Mouse (Mus musculus): ENCODE data around the gene Trak1. TPM values are rescaled to one million over a fixed set of nuclear protein-coding genes. Genes with fewer than 3 reads are reported as not detected.
A peak's percentile ranks its signal among the peaks of the same experiment; 100 is the strongest.

Trak1 gene
- total and polyA plus RNA-seq, 2 experiments, result 50.3 to 61.2 TPM

- Histone ChIP-seq H3K4me3 (ENCODE audit: insufficient read depth, low read depth, low read length) (no peak overlapping the region), H3K36me3 (ENCODE audit: control insufficient read depth, insufficient read depth, low read length) (no peaks in the 10 kb centered on the region), H3K27ac (replicated peaks; ENCODE audit: insufficient read depth, low read depth, low read length) (no peak overlapping the region), H3K79me2 (ENCODE audit: control insufficient read depth, insufficient read depth, low read length) (no peaks in the 10 kb centered on the region), H3K27me3 (ENCODE audit: control insufficient read depth, insufficient read depth, low read length) (0 out of 2 replicates have a peak, but pooled peaks cover under 1% of the 10 kb centered on the region), H3K4me1 (ENCODE audit: control insufficient read depth, insufficient read depth, low read length) (peaks cover 6% of the 10 kb centered on the region; the same call in 1 of the 2 replicates), H3K9ac (ENCODE audit: low read depth, low read length) (no peak overlapping the region)
- DNase-seq (ENCODE audit: extremely low read depth, low read depth, low spot score), result no peak
- TF ChIP-seq POLR2A (IDR thresholded peaks at IDR 0.05; ENCODE audit: extremely low read depth, insufficient read depth, low read length) (no peak), CTCF (IDR thresholded peaks at IDR 0.05; ENCODE audit: low read depth, low read length) (no peak)
- 77% methylated on average over 7 of the region's 7 CpGs for WGBS
These were observed 189.9 kb downstream of the Trak1 start for GRCm38 (mm10) chr9:121487216-121487615.

GRCm38 (mm10) chr9:121491592-121492240 is 194.4 kb downstream of the Trak1 start:
- no peaks in the 10 kb centered on the region for H3K36me3 ChIP-seq (ENCODE audit: control insufficient read depth, insufficient read depth, low read length)
- no peak overlapping the region for H3K27ac ChIP-seq (replicated peaks; ENCODE audit: insufficient read depth, low read depth, low read length)
- WGBS, result 71% methylated on average over 11 of the region's 11 CpGs
- no peaks in the 10 kb centered on the region for H3K79me2 ChIP-seq (ENCODE audit: control insufficient read depth, insufficient read depth, low read length)
- no peak overlapping the region for H3K4me3 ChIP-seq (ENCODE audit: insufficient read depth, low read depth, low read length)
- H3K9ac ChIP-seq (ENCODE audit: low read depth, low read length), result no peak overlapping the region
- peaks cover 1% of the 10 kb centered on the region; the same call in 1 of the 2 replicates for H3K4me1 ChIP-seq (ENCODE audit: control insufficient read depth, insufficient read depth, low read length)
- H3K27me3 ChIP-seq (ENCODE audit: control insufficient read depth, insufficient read depth, low read length), result peaks cover 9% of the 10 kb centered on the region
- DNase-seq (ENCODE audit: extremely low read depth, low read depth, low spot score), result no peak
- no peak for TF ChIP-seq POLR2A (IDR thresholded peaks at IDR 0.05; ENCODE audit: extremely low read depth, insufficient read depth, low read length)
- no peak for TF ChIP-seq CTCF (IDR thresholded peaks at IDR 0.05; ENCODE audit: low read depth, low read length)

GRCm38 (mm10) chr9:121494006-121494767 is 196.9 kb downstream of the Trak1 start:
- 6% methylated on average over 48 of the region's 48 CpGs for WGBS
- H3K36me3 ChIP-seq (ENCODE audit: control insufficient read depth, insufficient read depth, low read length), result no peaks in the 10 kb centered on the region
- H3K79me2 ChIP-seq (ENCODE audit: control insufficient read depth, insufficient read depth, low read length), result no peaks in the 10 kb centered on the region
- H3K9ac ChIP-seq (ENCODE audit: low read depth, low read length), result no peak overlapping the region
- H3K27me3 ChIP-seq (ENCODE audit: control insufficient read depth, insufficient read depth, low read length), result peaks cover 9% of the 10 kb centered on the region
- no peak overlapping the region for H3K4me3 ChIP-seq (ENCODE audit: insufficient read depth, low read depth, low read length)
- TF ChIP-seq POLR2A (IDR thresholded peaks at IDR 0.05; ENCODE audit: extremely low read depth, insufficient read depth, low read length) (no peak), CTCF (IDR thresholded peaks at IDR 0.05; ENCODE audit: low read depth, low read length) (no peak)
- DNase-seq (ENCODE audit: extremely low read depth, low read depth, low spot score), result no peak
- H3K27ac ChIP-seq (replicated peaks; ENCODE audit: insufficient read depth, low read depth, low read length), result no peak overlapping the region
- H3K4me1 ChIP-seq (ENCODE audit: control insufficient read depth, insufficient read depth, low read length), result no peaks in the 10 kb centered on the region

GRCm38 (mm10) chr9:121495529-121495928 is 198.2 kb downstream of the Trak1 start, which contains the start of gene Cck:
TSS of gene Cck (minus strand) at chr9:121495694.
- Histone ChIP-seq H3K36me3 (ENCODE audit: control insufficient read depth, insufficient read depth, low read length) (no peaks in the 10 kb centered on the region), H3K4me3 (ENCODE audit: insufficient read depth, low read depth, low read length) (no peak within 1 kb of the TSS), H3K79me2 (ENCODE audit: control insufficient read depth, insufficient read depth, low read length) (no peaks in the 10 kb centered on the region), H3K27me3 (ENCODE audit: control insufficient read depth, insufficient read depth, low read length) (peaks cover 9% of the 10 kb centered on the region), H3K9ac (ENCODE audit: low read depth, low read length) (no peak within 1 kb of the TSS), H3K4me1 (ENCODE audit: control insufficient read depth, insufficient read depth, low read length) (no peaks in the 10 kb centered on the region), H3K27ac (replicated peaks; ENCODE audit: insufficient read depth, low read depth, low read length) (no peak within 1 kb of the TSS)
- DNase-seq (ENCODE audit: extremely low read depth, low read depth, low spot score), result peak; percentile 43
- TF ChIP-seq POLR2A (IDR thresholded peaks at IDR 0.05; ENCODE audit: extremely low read depth, insufficient read depth, low read length) (no peak), CTCF (IDR thresholded peaks at IDR 0.05; ENCODE audit: low read depth, low read length) (no peak)
- WGBS, result 3% methylated on average over 12 of the region's 12 CpGs

GRCm38 (mm10) chr9:121496102-121496501 is 198.8 kb downstream of the Trak1 start:
- Histone ChIP-seq H3K36me3 (ENCODE audit: control insufficient read depth, insufficient read depth, low read length) (no peaks in the 10 kb centered on the region), H3K4me1 (ENCODE audit: control insufficient read depth, insufficient read depth, low read length) (no peaks in the 10 kb centered on the region), H3K79me2 (ENCODE audit: control insufficient read depth, insufficient read depth, low read length) (no peaks in the 10 kb centered on the region), H3K27ac (replicated peaks; ENCODE audit: insufficient read depth, low read depth, low read length) (no peak overlapping the region), H3K4me3 (ENCODE audit: insufficient read depth, low read depth, low read length) (no peak overlapping the region), H3K9ac (ENCODE audit: low read depth, low read length) (no peak overlapping the region), H3K27me3 (ENCODE audit: control insufficient read depth, insufficient read depth, low read length) (peaks cover 9% of the 10 kb centered on the region)
- no peak for TF ChIP-seq POLR2A (IDR thresholded peaks at IDR 0.05; ENCODE audit: extremely low read depth, insufficient read depth, low read length)
- TF ChIP-seq CTCF (IDR thresholded peaks at IDR 0.05; ENCODE audit: low read depth, low read length), result no peak
- 41% methylated on average over 10 of the region's 10 CpGs for WGBS
- no peak for DNase-seq (ENCODE audit: extremely low read depth, low read depth, low spot score)
